Mouse (Mus musculus) erythroblast, adult 5-6 weeks (primary cell): Measurements from ENCODE around the gene Olfr485. TPM values are rescaled to one million over a fixed set of nuclear protein-coding genes. Genes with fewer than 3 reads are reported as not detected.
"Not testable (repeated sequence)": the region's sequence is repeated elsewhere in the genome, so short reads cannot be mapped to it uniquely, and the experiment has no call there.

Experiments
- ATAC-seq: replicated peaks from 2 replicates; pipeline ENCODE4 v1.8.0; 2016; ENCODE audit warnings: moderate number of reproducible peaks, mild to moderate bottlenecking, moderate TSS enrichment, inconsistent platforms; ENCODE audit not compliant: poor library complexity, low FRiP score, severe bottlenecking
- total RNA-seq, 2 experiments: library from RNA; stranded (forward) in 1 of 2; stranded (reverse) in 1 of 2; fragments of 150-400 nt in 1 of 2; fragments of 200-764, 138-1000 nt in 1 of 2; gene quantifications; 2 replicates each; pipeline versions ENCODE4 v1.2.3 to v1.2.4; 2015 to 2017; ENCODE audit warnings: low replicate concordance in 2 of 2

Gene Olfr485
- total RNA-seq (2015; ENCODE audit: low replicate concordance), result not detected in 2 replicates
- total RNA-seq (2017; ENCODE audit: low replicate concordance), result not detected in 2 replicates

- ATAC-seq, result no peak
Observed at GRCm38 (mm10) chr7:108159771-108160170, at the start of gene Olfr485. TSS of gene Olfr485 (minus strand) at chr7:108159871.

GRCm38 (mm10) chr7:108196938-108197337, 37.3 kb upstream of the Olfr485 start:
- no peak for ATAC-seq

- not testable (repeated sequence) for ATAC-seq
Observed at GRCm38 (mm10) chr7:108196337-108196736, 36.7 kb upstream of the Olfr485 start.

- ATAC-seq, result not testable (repeated sequence)
Observed at GRCm38 (mm10) chr7:108192714-108193113, 33.0 kb upstream of the Olfr485 start.

GRCm38 (mm10) chr7:108191196-108191595, 31.5 kb upstream of the Olfr485 start:
- ATAC-seq, result not testable (repeated sequence)

GRCm38 (mm10) chr7:108185237-108185636, 25.6 kb upstream of the Olfr485 start:
- ATAC-seq, result not testable (repeated sequence)

- not testable (repeated sequence) for ATAC-seq
Observed at GRCm38 (mm10) chr7:108184401-108184800, 24.7 kb upstream of the Olfr485 start.

- not testable (repeated sequence) for ATAC-seq
Observed at GRCm38 (mm10) chr7:108172642-108173041, 13.0 kb upstream of the Olfr485 start, which contains the start of gene Olfr486. TSS of gene Olfr486 (minus strand) at chr7:108172742.

- no peak for ATAC-seq
Observed at GRCm38 (mm10) chr7:108127349-108127748, 32.3 kb downstream of the Olfr485 start, which contains the start of gene Olfr484. TSS of gene Olfr484 (minus strand) at chr7:108127449.

GRCm38 (mm10) chr7:108121416-108121815, 38.3 kb downstream of the Olfr485 start:
- no peak for ATAC-seq

- no peak for ATAC-seq
Observed at GRCm38 (mm10) chr7:108120681-108121080, 39.0 kb downstream of the Olfr485 start.

Other genes starting within 250 kb of the Olfr485 start
- not detected in 2 replicates for gene Olfr473, start 229.4 kb downstream of the Olfr485 start, total RNA-seq (2015; ENCODE audit: low replicate concordance)
- gene Olfr473, start 229.4 kb downstream of the Olfr485 start, total RNA-seq (2017; ENCODE audit: low replicate concordance), result not detected in 2 replicates
- gene Olfr474, start 205.2 kb downstream of the Olfr485 start, total RNA-seq (2015; ENCODE audit: low replicate concordance), result not detected in 2 replicates
- gene Olfr474, start 205.2 kb downstream of the Olfr485 start, total RNA-seq (2017; ENCODE audit: low replicate concordance), result not detected in 2 replicates
- not detected in 2 replicates for gene Olfr476, start 195.1 kb downstream of the Olfr485 start, total RNA-seq (2015; ENCODE audit: low replicate concordance)
- not detected in 2 replicates for gene Olfr476, start 195.1 kb downstream of the Olfr485 start, total RNA-seq (2017; ENCODE audit: low replicate concordance)
- gene Olfr477, start 173.2 kb downstream of the Olfr485 start, total RNA-seq (2015; ENCODE audit: low replicate concordance), result not detected in 2 replicates
- gene Olfr477, start 173.2 kb downstream of the Olfr485 start, total RNA-seq (2017; ENCODE audit: low replicate concordance), result not detected in 2 replicates
- not detected in 2 replicates for gene Olfr478, start 125.9 kb downstream of the Olfr485 start, total RNA-seq (2015; ENCODE audit: low replicate concordance)
- not detected in 2 replicates for gene Olfr478, start 125.9 kb downstream of the Olfr485 start, total RNA-seq (2017; ENCODE audit: low replicate concordance)
- not detected in 2 replicates for gene Olfr479, start 109.2 kb downstream of the Olfr485 start, total RNA-seq (2015; ENCODE audit: low replicate concordance)
- gene Olfr479, start 109.2 kb downstream of the Olfr485 start, total RNA-seq (2017; ENCODE audit: low replicate concordance), result not detected in 2 replicates
- gene Olfr480, start 92.5 kb downstream of the Olfr485 start, total RNA-seq (2015; ENCODE audit: low replicate concordance), result not detected in 2 replicates
- gene Olfr480, start 92.5 kb downstream of the Olfr485 start, total RNA-seq (2017; ENCODE audit: low replicate concordance), result 0.28 TPM in 1 of 2 replicates, not detected in the other
- gene Olfr481, start 80.0 kb downstream of the Olfr485 start, total RNA-seq (2015; ENCODE audit: low replicate concordance), result not detected in 2 replicates
- gene Olfr481, start 80.0 kb downstream of the Olfr485 start, total RNA-seq (2017; ENCODE audit: low replicate concordance), result not detected in 2 replicates
- not detected in 2 replicates for gene Olfr482, start 62.3 kb downstream of the Olfr485 start, total RNA-seq (2015; ENCODE audit: low replicate concordance)
- not detected in 2 replicates for gene Olfr482, start 62.3 kb downstream of the Olfr485 start, total RNA-seq (2017; ENCODE audit: low replicate concordance)
- gene Olfr483, start 59.0 kb downstream of the Olfr485 start, total RNA-seq (2015; ENCODE audit: low replicate concordance), result not detected in 2 replicates
- not detected in 2 replicates for gene Olfr483, start 59.0 kb downstream of the Olfr485 start, total RNA-seq (2017; ENCODE audit: low replicate concordance)
- not detected in 2 replicates for gene Olfr484, start 32.4 kb downstream of the Olfr485 start, total RNA-seq (2015; ENCODE audit: low replicate concordance)
- gene Olfr484, start 32.4 kb downstream of the Olfr485 start, total RNA-seq (2017; ENCODE audit: low replicate concordance), result 1.1 TPM in 1 of 2 replicates, not detected in the other
- gene Olfr486, start 12.9 kb upstream of the Olfr485 start, total RNA-seq (2015; ENCODE audit: low replicate concordance), result not detected in 2 replicates
- not detected in 2 replicates for gene Olfr486, start 12.9 kb upstream of the Olfr485 start, total RNA-seq (2017; ENCODE audit: low replicate concordance)
- not detected in 2 replicates for gene Olfr487, start 54.8 kb upstream of the Olfr485 start, total RNA-seq (2015; ENCODE audit: low replicate concordance)
- gene Olfr487, start 54.8 kb upstream of the Olfr485 start, total RNA-seq (2017; ENCODE audit: low replicate concordance), result not detected in 2 replicates
- gene Olfr488, start 98.5 kb upstream of the Olfr485 start, total RNA-seq (2015; ENCODE audit: low replicate concordance), result not detected in 2 replicates
- not detected in 2 replicates for gene Olfr488, start 98.5 kb upstream of the Olfr485 start, total RNA-seq (2017; ENCODE audit: low replicate concordance)
- not detected in 2 replicates for gene Olfr490, start 129.1 kb upstream of the Olfr485 start, total RNA-seq (2015; ENCODE audit: low replicate concordance)
- gene Olfr490, start 129.1 kb upstream of the Olfr485 start, total RNA-seq (2017; ENCODE audit: low replicate concordance), result not detected in 2 replicates
- gene Olfr491, start 153.6 kb upstream of the Olfr485 start, total RNA-seq (2015; ENCODE audit: low replicate concordance), result not detected in 2 replicates
- gene Olfr491, start 153.6 kb upstream of the Olfr485 start, total RNA-seq (2017; ENCODE audit: low replicate concordance), result not detected in 2 replicates
- not detected in 2 replicates for gene Olfr492, start 163.8 kb upstream of the Olfr485 start, total RNA-seq (2015; ENCODE audit: low replicate concordance)
- not detected in 2 replicates for gene Olfr492, start 163.8 kb upstream of the Olfr485 start, total RNA-seq (2017; ENCODE audit: low replicate concordance)
- gene Olfr493, start 187.1 kb upstream of the Olfr485 start, total RNA-seq (2015; ENCODE audit: low replicate concordance), result not detected in 2 replicates
- gene Olfr493, start 187.1 kb upstream of the Olfr485 start, total RNA-seq (2017; ENCODE audit: low replicate concordance), result not detected in 2 replicates
- not detected in 2 replicates for gene Olfr494, start 205.5 kb upstream of the Olfr485 start, total RNA-seq (2015; ENCODE audit: low replicate concordance)
- not detected in 2 replicates for gene Olfr494, start 205.5 kb upstream of the Olfr485 start, total RNA-seq (2017; ENCODE audit: low replicate concordance)
- gene Olfr495, start 233.3 kb upstream of the Olfr485 start, total RNA-seq (2015; ENCODE audit: low replicate concordance), result not detected in 2 replicates
- not detected in 2 replicates for gene Olfr495, start 233.3 kb upstream of the Olfr485 start, total RNA-seq (2017; ENCODE audit: low replicate concordance)